Mouse (Mus musculus): Measurements from ENCODE around the gene Dnajc22.
A peak's percentile ranks its signal among the peaks of the same experiment; 100 is the strongest.

- TF ChIP-seq CTCF (IDR thresholded peaks at IDR 0.05; ENCODE audit: low read depth) (peak; percentile 78), EP300 (optimal IDR thresholded peaks at IDR 0.05) (no peak)
Measured at GRCm38 (mm10) chr15:99056332-99056731, 36.6 kb upstream of the Dnajc22 start.

All from stomach, postnatal 0 days (tissue).